Mouse (Mus musculus) cortical plate, adult 2 months (tissue): ENCODE results near the gene Fzd7.

Source experiments
- CTCF ChIP-seq: fragments of 200-500 bp; IDR thresholded peaks from 2 replicates; pipeline ENCODE4 v1.5.1; 2011; ENCODE audit warnings: mild to moderate bottlenecking, control low read depth, low read length; ENCODE audit not compliant: insufficient read depth; ENCODE audit errors: extremely low read depth
- POLR2A ChIP-seq: fragments of 200-500 bp; IDR thresholded peaks from 2 replicates; pipeline ENCODE4 v1.6.1; 2011; ENCODE audit warnings: mild to moderate bottlenecking, low read length, control low read depth; ENCODE audit not compliant: insufficient read depth; ENCODE audit errors: extremely low read depth

GRCm38 (mm10) chr1:59475618-59476017 is 6.6 kb upstream of the Fzd7 start:
- no peak for TF ChIP-seq POLR2A
- TF ChIP-seq CTCF: no peak
